Mouse (Mus musculus): ENCODE results near the gene Shank2. TPM values are rescaled to one million over a fixed set of nuclear protein-coding genes. Genes with fewer than 3 reads are reported as not detected.

Shank2 gene
- total RNA-seq, 4 experiments from 2014 or later, result 15.1 to 28.5 (median 23.6) TPM

DNA sequence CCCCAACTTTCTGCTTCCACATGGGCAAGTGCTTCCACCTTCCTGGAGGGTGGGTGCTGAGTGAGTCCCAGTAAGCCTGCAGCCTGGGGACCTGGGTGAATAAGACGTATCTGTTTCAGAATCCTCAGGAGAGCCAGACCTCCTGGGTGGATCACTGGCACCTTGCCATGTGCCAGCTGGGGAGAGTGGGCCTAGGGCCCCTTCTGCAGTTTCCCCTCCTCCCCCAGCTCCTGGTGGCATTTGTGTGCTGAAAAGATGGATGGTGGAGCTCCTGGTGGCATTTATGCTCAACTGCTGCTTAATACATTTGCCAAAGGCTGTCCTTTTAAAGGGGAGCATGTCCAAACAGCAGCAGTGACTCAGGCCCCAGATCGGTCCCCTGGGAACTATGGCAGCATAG, 364.4 kb downstream of the Shank2 start:
- DNase-seq, result no peak

DNA sequence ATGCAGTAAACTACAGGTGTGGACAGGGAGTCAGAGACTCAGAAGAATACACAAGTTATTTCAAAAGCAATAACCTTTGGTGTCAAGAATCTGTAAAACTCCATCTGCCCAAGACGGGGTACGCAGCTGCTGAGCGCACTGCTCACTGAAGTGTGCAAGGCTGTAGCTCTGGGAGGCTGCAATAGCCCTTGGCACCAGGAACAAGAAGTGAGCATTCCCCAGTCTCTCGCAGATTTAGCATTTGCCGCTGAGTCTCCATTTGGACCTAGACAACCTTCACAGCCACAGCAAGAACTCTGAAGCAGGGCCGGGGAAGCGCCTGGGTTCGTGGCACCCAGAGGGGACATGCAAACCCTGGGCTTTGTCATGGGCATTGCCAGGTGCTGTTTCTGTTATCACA, 371.3 kb downstream of the Shank2 start:
- no peak for DNase-seq

DNA sequence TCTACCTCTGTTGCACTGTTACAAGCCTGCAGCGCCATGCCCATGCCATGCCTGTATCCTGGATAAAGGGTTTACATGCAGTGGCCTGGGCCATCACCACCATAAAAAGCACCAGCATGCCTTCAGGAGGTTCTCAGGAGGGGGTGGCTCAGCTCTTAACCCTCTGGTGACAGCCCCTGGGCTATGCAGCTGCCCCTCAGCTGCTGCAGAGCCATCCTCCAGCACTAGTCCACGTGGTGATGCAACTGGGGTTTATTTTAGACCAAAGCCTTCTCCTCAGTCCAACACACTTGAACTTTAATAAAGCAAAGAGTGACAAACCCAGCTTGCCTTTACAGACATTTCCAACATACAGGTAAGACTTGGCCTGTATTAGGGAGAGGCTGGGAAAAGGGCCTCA, 373.8 kb downstream of the Shank2 start:
- DNase-seq, result no peak

DNA sequence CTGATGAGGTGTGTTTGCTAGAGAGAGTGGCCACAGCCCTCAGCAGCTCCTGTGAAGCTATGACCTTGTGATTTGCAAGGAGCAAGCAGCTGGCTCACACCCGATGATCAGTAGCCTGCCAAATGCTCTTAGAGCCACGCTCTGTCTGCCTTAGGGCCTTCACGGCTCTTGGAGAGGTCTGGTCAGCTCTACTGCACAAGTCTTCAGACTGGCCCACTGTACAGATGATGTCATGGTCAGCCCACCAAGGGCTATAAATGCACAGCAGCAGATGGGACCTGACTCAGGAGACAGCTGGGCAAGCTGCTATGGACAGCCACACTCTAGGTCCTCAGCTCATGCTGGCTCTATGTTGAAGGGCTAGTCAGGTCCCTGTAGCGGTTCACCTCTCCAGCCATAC, 376.5 kb downstream of the Shank2 start:
- no peak for DNase-seq

DNA sequence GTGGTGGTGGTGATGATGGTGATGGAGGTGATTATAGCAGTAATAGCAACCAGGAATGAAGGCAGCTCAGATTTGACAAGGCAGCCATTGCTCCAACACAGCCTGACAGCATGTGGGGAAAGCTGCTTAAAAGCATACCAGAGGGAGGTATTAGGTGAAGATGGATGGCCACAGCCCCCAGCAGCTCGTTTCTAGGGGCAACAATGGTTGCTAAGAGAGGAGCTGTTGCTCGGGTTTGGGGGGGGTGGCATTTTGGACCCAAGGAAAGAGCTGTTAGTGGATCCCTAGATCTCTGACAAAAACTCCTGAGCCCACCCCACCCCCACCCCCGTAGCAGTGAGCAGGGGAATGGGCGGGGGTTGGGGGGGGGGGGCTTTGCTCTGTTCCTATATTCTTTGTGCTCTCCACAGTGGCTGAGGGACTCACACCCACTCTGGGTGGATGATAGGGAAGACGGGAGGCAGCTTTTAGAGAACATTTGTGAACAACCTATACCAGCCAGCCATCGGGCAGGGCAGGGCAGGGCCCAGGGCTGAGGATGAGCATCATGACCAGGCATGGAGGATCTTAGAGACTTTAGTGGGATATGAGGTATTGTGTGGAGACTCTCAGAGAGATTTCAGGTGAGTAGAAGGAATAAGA, 377.6 kb downstream of the Shank2 start:
- DNase-seq, result no peak

DNA sequence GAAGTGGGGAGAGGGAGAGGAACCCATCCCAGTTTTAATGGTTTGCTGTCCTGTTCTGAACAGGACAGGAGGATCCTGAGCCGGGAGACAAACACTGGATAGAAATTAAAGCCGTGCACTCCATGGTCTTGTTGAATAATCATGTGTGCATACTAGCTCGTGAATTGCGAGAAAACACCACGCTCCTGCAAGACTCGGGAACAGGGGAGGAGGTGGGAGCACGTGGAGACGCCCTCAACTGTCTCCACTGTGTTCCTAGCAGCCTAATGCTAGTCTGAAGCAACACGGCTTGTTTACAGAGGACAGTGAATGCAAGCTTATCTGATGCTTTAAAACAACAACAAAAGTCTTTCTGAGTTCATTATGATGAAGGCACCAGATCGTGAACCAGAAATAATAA, 379.9 kb downstream of the Shank2 start:
- no peak for DNase-seq

DNA sequence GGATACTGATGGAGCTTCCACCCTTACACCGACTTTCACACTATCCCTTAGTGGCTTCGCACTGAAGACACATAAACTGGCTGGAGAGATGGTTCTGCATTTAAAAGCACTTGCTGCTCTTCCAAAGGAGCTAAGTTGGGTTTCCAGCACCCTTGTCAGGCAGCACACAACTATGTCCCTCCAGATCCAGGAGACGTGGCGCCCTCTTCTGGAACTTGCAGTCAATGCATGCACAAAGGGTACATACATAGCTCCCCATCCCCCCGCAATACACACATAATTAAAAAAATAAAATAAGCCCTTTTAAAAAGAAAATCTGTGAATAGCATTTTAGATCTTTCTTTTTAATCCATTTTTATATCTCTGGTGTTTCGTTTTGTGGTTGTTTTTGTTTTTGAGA, 385.8 kb downstream of the Shank2 start:
- DNase-seq, result no peak

DNA sequence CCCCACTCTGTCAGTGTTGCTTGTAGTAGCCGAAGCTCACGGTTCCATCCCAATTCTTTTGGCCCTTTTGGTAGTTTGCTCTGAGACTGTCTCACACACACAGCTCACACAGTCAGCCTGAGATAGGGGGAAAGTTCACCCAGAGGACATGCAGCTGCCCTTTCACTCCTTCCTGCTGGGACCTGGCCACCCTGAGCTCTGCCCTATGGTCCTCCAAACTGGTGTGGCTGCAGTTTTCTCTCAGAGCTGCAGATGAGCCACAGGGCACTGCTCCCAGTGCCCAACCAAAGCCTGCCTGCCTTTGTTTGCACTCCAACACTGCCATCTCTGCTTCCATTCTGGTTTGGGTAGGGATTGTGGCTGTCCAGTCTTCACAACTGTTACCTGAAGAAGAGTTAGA, 388.0 kb downstream of the Shank2 start:
- DNase-seq, result no peak

DNA sequence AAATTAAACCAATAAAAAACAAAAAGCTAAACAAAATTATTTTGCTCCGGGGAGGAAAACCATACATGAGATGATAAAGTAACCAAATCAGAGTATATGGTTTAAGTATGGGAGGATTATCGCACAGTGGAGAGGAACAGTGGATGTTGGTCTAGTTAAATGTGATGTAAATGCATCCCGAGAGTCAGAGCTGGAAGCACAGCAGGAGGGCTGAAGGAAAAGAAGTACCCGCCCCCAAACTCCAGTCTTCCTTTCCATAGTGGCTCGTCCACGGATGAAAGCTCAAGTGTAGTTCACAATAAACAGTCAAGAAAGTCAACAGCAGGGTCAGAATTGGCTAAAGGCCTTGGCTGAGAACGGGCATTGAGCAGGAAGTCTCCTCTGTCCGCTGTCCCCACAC, 388.9 kb downstream of the Shank2 start:
- DNase-seq, result no peak

DNA sequence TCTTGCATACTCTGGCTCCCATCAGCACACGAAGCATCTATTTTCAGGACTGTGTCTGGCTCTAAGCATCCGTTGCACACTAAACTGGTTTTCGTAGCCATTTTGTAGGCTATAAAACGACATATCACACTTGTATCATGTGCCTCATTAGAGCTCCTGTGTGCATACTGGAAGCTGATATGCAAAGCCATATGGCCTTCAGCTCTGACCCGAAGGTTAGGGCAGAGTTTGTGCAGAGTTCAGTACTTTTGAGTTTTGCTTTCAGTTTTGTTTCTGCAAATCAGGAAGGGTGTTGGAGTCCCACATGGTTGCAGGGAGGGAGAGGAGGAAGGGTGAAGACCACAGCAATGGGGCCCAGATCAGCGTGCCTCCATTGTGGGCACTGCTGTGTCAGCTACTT, 390.0 kb downstream of the Shank2 start:
- DNase-seq, result no peak

DNA sequence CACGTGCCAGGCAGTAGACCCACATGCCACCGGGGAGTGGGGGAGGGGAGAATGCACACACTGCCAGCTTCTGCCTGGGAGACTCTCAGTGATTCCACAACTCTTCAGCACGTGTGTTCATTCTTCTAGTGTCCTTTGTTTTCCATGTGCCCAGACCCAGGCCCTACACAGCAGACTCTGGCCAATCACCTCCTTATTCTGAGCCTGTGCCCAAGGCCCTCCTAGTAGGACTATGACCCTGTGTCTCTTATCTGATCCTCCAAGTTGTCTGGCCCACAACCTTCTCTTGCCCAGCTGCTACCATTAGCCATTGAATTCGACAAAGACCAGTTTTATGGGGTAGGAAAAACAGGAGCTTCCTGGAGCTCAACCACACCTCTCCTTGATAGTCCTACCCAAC, 400.8 kb downstream of the Shank2 start:
- DNase-seq, result no peak

DNA sequence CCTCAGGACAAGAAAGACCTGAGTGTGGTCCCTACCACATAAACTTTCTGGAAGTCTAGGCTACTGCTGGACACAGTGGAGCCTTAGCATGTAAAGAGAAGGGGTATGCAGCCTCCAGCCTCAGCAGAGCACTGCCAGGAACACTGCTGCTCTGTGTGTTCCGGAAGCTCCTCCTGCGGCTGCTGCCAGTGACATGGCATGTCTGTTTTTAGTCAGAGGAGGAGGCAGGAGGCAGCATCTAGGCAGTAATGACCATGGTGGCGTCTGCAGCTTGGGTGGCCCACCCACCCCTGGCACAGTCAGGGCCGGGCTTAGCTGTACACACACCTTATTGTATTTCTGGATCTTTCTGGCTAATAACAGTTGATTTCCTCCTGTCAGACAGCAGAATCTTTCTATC, 405.9 kb downstream of the Shank2 start:
- DNase-seq, result no peak

DNA sequence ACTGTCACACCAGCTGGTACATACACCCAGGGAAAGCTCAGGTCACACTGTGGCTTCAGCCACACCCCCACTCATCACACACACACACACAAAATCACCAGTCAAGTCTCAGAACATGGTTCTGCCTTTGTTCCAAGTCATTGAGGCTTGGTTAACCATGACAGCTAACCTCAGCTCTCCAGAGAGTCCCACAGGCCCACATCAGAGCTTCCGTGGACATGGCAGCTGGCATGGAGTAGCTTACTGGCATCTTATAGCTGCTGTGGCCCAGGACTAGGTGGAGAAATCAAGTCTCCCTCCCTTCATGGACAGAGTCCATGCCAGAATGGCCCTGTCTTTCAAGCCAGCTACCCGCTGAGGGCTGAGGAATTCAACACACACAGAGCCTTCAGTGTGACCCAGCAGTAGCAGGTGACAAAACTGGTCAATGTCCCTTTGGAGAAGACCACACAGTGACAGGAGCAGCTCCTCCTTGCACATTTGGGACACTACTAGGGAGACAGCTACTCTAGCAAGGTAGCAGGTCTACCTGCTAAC, 406.8 kb downstream of the Shank2 start:
- no peak for DNase-seq

DNA sequence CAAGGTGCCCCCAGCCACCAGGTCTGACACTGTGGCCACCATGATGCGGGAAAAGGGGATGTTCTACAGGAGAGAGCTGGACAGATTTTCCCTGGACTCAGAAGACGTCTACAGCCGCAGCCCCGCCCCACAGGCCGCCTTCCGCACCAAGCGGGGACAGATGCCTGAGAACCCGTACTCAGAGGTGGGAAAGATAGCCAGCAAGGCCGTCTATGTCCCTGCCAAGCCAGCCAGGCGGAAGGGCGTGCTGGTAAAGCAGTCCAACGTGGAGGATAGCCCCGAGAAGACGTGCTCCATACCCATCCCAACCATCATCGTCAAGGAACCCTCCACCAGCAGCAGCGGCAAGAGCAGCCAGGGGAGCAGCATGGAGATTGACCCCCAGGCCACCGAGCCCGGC, 408.0 kb downstream of the Shank2 start:
- DNase-seq, result no peak

DNA sequence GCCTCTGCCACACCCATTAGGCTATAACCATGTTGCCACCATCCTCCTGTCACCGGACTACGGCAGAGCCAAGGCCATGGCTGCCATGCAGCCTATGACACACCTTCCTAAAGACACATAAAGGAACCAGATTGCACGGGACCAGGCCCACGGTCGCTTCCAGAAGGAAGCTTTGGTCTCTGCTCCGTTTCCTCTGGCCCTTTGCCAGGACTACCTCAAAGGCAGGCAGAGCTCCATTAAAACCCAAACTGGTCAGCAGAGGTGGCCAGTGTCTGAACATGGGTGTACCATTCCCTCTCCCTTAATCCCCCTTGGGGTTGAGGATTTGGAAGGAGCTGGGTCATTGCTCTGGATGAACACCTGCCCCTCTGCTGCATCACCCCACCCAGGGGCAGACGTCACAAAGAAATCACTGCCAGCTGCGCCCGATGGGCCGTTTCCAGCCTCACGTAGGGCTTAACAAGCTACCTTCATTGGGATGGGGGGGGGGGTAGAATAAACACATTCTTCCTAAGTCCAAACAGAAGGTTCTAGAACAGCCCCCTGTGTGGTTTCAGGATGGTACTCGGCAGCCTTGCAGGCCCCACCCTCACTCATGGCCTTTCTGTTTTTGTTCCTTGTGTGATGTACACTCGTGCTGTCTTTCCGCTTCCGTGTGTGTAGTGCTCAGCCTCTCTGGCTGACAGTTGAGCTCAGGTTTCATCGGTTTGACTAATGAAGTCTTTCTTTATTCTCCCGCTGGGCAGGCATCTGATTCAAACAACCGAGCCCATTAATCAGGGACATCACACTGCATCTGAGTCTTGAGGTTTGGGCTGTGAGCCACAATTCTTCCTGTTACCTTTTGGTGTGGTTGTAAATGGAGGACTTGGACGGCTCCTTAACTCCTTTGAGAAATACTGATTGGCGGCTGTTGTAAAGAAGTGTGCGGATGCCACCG, 410.5 kb downstream of the Shank2 start:
- DNase-seq, result no peak

DNA sequence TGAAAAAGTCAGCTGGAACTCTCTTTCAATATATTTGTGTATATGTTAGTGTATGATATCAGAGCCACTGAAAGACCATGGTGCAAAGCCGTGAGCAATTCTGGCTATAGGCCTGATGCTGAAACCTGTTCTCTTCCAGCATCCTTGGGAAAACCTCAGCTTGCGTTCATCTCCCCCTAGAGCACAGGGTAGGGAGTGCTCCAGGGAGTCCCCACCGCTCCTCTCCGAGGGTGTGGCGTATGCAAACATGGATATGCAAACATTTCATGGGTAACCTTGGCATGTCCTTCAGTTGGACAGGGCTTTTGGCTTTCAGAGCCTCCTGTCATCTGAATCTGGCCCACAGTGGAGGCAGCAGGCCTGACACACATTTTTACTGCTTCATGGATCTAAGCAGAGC, 412.9 kb downstream of the Shank2 start:
- DNase-seq, result no peak

DNA sequence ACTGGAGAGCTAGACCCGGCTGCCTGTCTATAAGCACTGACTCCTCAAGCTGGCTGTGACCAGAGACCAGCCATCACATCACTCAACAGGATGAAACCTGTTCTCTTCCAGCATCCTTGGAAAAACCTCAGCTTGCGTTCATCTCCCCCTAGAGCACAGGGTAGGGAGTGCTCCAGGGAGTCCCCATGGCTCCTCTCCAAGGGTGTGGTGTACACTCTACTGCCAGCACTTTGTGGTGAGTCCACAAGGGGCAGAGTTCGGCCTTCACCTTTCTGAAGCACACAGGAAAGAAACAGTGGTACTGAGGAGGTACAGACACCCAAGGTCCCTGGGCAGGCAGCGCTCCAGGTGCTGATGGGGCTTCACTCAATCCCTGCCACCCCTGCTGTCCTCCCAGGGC, 414.1 kb downstream of the Shank2 start:
- peak; percentile 33 for DNase-seq

DNA sequence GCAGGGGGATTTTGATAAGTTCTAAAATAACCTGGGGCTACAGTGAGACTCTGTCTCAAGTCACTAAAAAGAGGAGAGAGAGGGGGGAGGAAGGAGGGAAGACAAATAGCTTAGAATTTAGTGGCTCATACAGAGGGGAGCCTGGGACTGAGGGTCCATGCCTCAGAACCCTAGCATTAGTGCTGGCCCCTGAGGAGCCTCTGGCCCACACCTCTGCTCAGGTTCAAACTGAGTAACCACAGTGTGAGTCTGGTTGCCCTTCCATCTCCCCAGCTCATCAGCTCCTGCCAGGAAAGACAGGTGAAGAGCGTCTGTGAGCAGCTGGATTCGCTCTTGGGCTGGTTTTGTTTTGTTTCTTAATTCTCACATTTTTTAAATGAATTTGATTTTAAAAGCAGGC, 415.5 kb downstream of the Shank2 start:
- DNase-seq, result no peak

DNA sequence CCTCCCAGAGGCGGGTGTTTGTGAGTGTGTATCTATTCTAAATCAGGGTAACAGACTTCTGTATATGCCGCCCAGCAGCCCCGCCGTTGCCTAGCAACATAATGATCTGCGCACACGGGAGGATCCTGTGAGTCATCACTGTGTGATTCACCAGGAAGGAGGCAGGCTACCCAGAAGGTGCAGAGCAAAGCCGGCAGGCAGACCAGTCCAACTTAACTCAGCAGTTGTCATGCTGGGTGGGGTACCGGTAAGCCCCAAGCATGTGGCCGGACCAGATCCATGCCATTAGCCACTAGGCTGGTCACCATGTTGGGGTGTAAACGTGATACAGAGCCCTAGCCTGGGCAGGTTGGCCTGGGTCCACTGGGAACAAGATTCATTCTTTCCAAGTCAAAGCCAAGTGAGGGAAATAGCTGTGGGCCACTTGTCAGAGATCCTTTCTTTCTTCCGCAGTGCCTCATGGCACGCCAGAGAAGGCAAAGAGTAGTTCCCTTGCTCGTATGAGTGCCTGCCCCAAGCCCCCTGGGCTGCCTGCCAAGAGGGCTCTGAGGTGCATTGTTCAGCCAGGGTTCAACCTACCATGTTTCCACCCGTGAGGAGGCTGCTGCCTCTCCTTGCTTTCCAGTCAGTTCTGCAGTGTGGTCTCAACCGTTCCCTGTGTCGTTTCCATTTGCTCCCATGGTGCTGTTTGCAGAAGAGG, 416.1 kb downstream of the Shank2 start:
- peak; percentile 83 for DNase-seq

DNA sequence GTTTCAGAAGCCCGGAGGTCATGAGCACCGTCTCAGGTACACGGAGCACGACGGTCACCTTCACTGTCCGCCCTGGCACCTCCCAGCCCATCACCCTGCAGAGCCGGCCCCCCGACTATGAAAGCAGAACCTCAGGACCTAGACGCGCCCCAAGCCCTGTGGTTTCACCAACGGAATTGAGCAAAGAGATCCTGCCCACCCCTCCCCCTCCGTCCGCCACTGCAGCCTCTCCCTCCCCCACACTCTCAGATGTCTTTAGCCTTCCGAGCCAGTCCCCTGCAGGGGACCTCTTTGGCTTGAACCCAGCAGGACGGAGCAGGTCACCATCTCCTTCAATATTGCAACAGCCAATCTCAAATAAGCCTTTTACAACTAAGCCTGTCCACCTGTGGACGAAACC, 418.8 kb downstream of the Shank2 start:
- no peak for DNase-seq

DNA sequence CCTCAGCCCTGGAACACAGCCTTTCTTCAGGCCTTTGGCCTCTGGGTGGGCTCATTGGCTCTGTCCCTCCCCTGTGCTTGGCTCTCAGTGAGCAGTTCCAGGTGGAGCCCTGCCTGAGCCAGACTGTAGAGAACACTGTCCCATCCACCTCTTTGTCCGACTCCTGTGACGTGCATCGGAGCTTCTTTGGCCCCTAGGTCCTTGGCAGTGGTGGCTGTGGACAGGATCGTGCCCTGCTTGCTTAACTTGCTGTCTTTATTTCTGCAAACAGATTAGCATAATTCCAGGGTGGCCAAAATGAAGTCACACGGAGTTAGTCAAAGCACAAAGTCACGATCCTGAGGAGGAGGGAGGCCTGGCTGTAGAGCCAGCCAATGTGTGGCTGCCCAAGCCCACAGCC, 419.8 kb downstream of the Shank2 start:
- DNase-seq, result no peak

DNA sequence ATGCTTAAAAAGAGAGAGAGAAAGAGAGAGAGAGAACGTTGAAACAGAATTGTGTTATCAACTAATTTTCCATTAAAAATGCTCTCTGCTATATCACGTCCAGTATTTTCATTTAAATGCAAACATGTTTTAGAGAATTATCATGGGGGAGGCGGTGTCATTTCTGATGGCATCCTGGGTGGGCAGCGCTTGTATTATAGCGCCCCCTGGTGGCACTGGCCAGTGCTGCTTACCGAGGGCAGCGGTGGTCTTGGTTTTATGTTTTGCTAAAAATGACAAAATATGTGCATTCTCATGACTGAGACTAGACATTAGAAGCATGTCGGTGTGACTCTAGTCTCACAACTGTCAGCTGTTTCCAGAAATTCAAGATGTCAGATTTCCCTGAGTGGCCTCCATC, 424.2 kb downstream of the Shank2 start:
- no peak for DNase-seq

DNA sequence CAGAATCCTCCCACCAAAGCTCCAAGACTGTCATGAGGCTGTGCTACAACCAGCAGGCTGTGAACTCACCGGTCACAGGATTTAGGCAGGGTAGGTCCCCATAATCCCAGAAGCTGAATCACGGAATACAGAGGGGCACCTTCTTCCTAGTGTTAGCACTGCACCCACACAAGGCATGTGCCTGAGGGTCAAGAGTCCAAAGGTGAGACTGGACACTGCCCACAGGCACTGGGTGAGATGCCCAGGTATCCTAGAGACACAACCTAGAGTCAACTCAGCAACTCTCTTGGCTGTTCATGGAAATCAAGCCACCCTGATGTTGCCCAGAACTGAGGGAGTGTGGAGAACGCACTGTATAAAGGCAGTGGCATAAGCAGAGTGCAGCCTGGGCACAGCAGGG, 424.9 kb downstream of the Shank2 start:
- DNase-seq, result no peak

All from adrenal gland, adult 8-10 months (tissue).